Mouse (Mus musculus) erythroblast, embryonic 14.5 days (primary cell): Measurements from ENCODE around the gene Gdap1l1.

ENCODE experiments used
- GATA1 ChIP-seq: IDR thresholded peaks from 2 replicates; pipeline ENCODE4 v1.6.1; 2012; ENCODE audit warnings: low read length, inconsistent platforms, mixed read lengths
- TAL1 ChIP-seq: IDR thresholded peaks from 3 replicates; pipeline ENCODE4 v1.6.1; 2012; ENCODE audit warnings: low read length, inconsistent platforms, mixed read lengths

- TF ChIP-seq GATA1 (no peak), TAL1 (no peak)
These were observed 21.2 kb upstream of the Gdap1l1 start for GRCm38 (mm10) chr2:163417026-163417425.
